Mouse (Mus musculus) neural tube, embryonic 12.5 days (tissue): ENCODE results near the gene Nat8f4. TPM values are rescaled to one million over a fixed set of nuclear protein-coding genes. Genes with fewer than 3 reads are reported as not detected.
"Not testable (repeated sequence)": the region's sequence is repeated elsewhere in the genome, so short reads cannot be mapped to it uniquely, and the experiment has no call there.

Experiments used
- ATAC-seq: fragments of 200-750 bp; cut with Nextera tagmentation; 2 replicates; pipeline ENCODE4 v1.8.0; 2017; ENCODE audit warnings: low read depth, mild to moderate bottlenecking, moderate TSS enrichment, moderate library complexity; ENCODE audit not compliant: low FRiP score
- H3K27ac ChIP-seq: fragments of 300-500 bp; sonication (generic); 2 replicates; pipeline ENCODE4 v1.5.1; 2016
- H3K27me3 ChIP-seq: fragments of 300-500 bp; sonication (generic); replicated peaks from 2 replicates; pipeline ENCODE4 v1.6.1; 2016; ENCODE audit warnings: mild to moderate bottlenecking
- H3K36me3 ChIP-seq: fragments of 300-500 bp; sonication (generic); 2 replicates; pipeline ENCODE4 v1.6.1; 2016; ENCODE audit warnings: mild to moderate bottlenecking
- H3K4me1 ChIP-seq: fragments of 300-500 bp; sonication (generic); 2 replicates; pipeline ENCODE4 v1.6.1; 2016
- H3K4me2 ChIP-seq: fragments of 300-500 bp; sonication (generic); replicated peaks from 2 replicates; pipeline ENCODE4 v1.6.1; 2016; ENCODE audit warnings: mild to moderate bottlenecking
- H3K4me3 ChIP-seq: fragments of 300-500 bp; sonication (generic); 2 replicates; pipeline ENCODE4 v1.5.1; 2016
- H3K9ac ChIP-seq: fragments of 300-500 bp; sonication (generic); 2 replicates; pipeline ENCODE4 v1.6.1; 2016; ENCODE audit warnings: mild to moderate bottlenecking
- H3K9me3 ChIP-seq: fragments of 300-500 bp; sonication (generic); 2 replicates; pipeline ENCODE4 v1.6.1; 2016; ENCODE audit warnings: mild to moderate bottlenecking
- WGBS: fragments of 180-500 bp; shearing (Covaris S2); methylation state at CpG from one replicate; pipeline ENCODE4 v1.1.7; 2016; 5-methylcytosine and 5-hydroxymethylcytosine counted together
- polyA plus RNA-seq: library from polyadenylated mRNA; unstranded; fragments of >200 nt; fragmentation: Nextera tagmentation; extraction: Ambion mirVana; gene quantifications from 2 replicates; pipeline ENCODE4 v1.2.1, GENCODE M21; 2016

The Nat8f4 gene
- 4.6 TPM in 2 replicates for polyA plus RNA-seq

- H3K27ac ChIP-seq, H3K27me3 ChIP-seq, H3K4me1 ChIP-seq, H3K9ac ChIP-seq, H3K36me3 ChIP-seq, H3K9me3 ChIP-seq: not testable (repeated sequence)
- Histone ChIP-seq H3K4me2 (peak within 1 kb of the TSS; percentile 49), H3K4me3 (peak within 1 kb of the TSS; percentile 27; the same call in 1 of the 2 replicates)
- ATAC-seq = peak; percentile 29; the same call in 1 of the 2 replicates
- 14% methylated on average over 20 of the region's 20 CpGs for WGBS
Observed at GRCm38 (mm10) chr6:85904642-85905061, at the start of gene Nat8f4. TSS of gene Nat8f4 (minus strand) at chr6:85904884.

- no peaks in the 10 kb centered on the region for H3K9me3 ChIP-seq
- H3K27ac ChIP-seq = no peak overlapping the region
- WGBS = 92% methylated on average over 6 of the region's 6 CpGs
- no peak for ATAC-seq
- no peaks in the 10 kb centered on the region for H3K4me1 ChIP-seq
- no peaks in the 10 kb centered on the region for H3K27me3 ChIP-seq
- no peak overlapping the region for H3K4me2 ChIP-seq
- no peak overlapping the region for H3K4me3 ChIP-seq
- H3K9ac ChIP-seq = no peak overlapping the region
- H3K36me3 ChIP-seq = peaks cover 87% of the 10 kb centered on the region
Observed at GRCm38 (mm10) chr6:85948549-85948948, 43.9 kb upstream of the Nat8f4 start.

- Histone ChIP-seq H3K4me2 (no peak overlapping the region), H3K4me3 (no peak overlapping the region), H3K27ac (no peak overlapping the region), H3K9me3 (no peaks in the 10 kb centered on the region), H3K27me3 (no peaks in the 10 kb centered on the region), H3K4me1 (no peaks in the 10 kb centered on the region), H3K36me3 (peaks cover 45% of the 10 kb centered on the region), H3K9ac (no peak overlapping the region)
- 95% methylated on average over 3 of the region's 3 CpGs for WGBS
- no peak for ATAC-seq
Observed at GRCm38 (mm10) chr6:85942469-85942868, 37.8 kb upstream of the Nat8f4 start.

GRCm38 (mm10) chr6:85938701-85939100, 34.0 kb upstream of the Nat8f4 start:
- Histone ChIP-seq H3K4me2 (no peak overlapping the region), H3K9me3 (no peaks in the 10 kb centered on the region), H3K27ac (no peak overlapping the region), H3K4me3 (no peak overlapping the region), H3K9ac (no peak overlapping the region), H3K27me3 (no peaks in the 10 kb centered on the region), H3K36me3 (peaks cover 11% of the 10 kb centered on the region), H3K4me1 (no peaks in the 10 kb centered on the region)
- ATAC-seq = no peak
- WGBS = 80% methylated on average over 10 of the region's 10 CpGs

GRCm38 (mm10) chr6:85936508-85937465, 32.1 kb upstream of the Nat8f4 start:
- H3K36me3 ChIP-seq = 0 out of 2 replicates have a peak, but pooled peaks cover 10% of the 10 kb centered on the region
- peak overlapping the region; percentile 45 for H3K4me3 ChIP-seq
- H3K27ac ChIP-seq, H3K4me1 ChIP-seq, H3K9me3 ChIP-seq, H3K27me3 ChIP-seq: not testable (repeated sequence)
- WGBS = 2% methylated on average over 50 of the region's 50 CpGs
- peak overlapping the region; percentile 46 for H3K9ac ChIP-seq
- peak overlapping the region; percentile 55 for H3K4me2 ChIP-seq
- peak; percentile 94 for ATAC-seq

- no peaks in the 10 kb centered on the region for H3K9me3 ChIP-seq
- 73% methylated on average over 3 of the region's 3 CpGs for WGBS
- no peak overlapping the region for H3K9ac ChIP-seq
Observed at GRCm38 (mm10) chr6:85935646-85936045, 31.0 kb upstream of the Nat8f4 start.

GRCm38 (mm10) chr6:85934047-85934446, 29.4 kb upstream of the Nat8f4 start:
- Histone ChIP-seq H3K4me1 (no peaks in the 10 kb centered on the region), H3K9ac (no peak overlapping the region), H3K4me3 (no peak overlapping the region), H3K9me3 (no peaks in the 10 kb centered on the region), H3K36me3 (peaks cover 29% of the 10 kb centered on the region; the same call in 1 of the 2 replicates), H3K4me2 (no peak overlapping the region), H3K27me3 (no peaks in the 10 kb centered on the region), H3K27ac (no peak overlapping the region)
- no peak for ATAC-seq
- 79% methylated on average over 8 of the region's 8 CpGs for WGBS

More at GRCm38 (mm10) chr6:85935646-85936045, 31.0 kb upstream of the Nat8f4 start:
- no peak overlapping the region for H3K4me3 ChIP-seq
- H3K4me1 ChIP-seq = no peaks in the 10 kb centered on the region
- H3K27me3 ChIP-seq = no peaks in the 10 kb centered on the region
- H3K4me2 ChIP-seq = no peak overlapping the region
- ATAC-seq = no peak
- no peak overlapping the region for H3K27ac ChIP-seq
- 0 out of 2 replicates have a peak, but pooled peaks cover 14% of the 10 kb centered on the region for H3K36me3 ChIP-seq

GRCm38 (mm10) chr6:85929312-85929711, 24.6 kb upstream of the Nat8f4 start:
- Histone ChIP-seq H3K27ac (no peak overlapping the region), H3K4me3 (no peak overlapping the region), H3K9me3 (no peaks in the 10 kb centered on the region), H3K9ac (no peak overlapping the region), H3K27me3 (no peaks in the 10 kb centered on the region), H3K36me3 (peaks cover 68% of the 10 kb centered on the region), H3K4me1 (no peaks in the 10 kb centered on the region), H3K4me2 (no peak overlapping the region)
- ATAC-seq = no peak
- WGBS = 75% methylated on average over 1 of the region's 1 CpGs

GRCm38 (mm10) chr6:85927476-85928464, 23.1 kb upstream of the Nat8f4 start:
- Histone ChIP-seq H3K27me3 (no peaks in the 10 kb centered on the region), H3K4me1 (no peaks in the 10 kb centered on the region), H3K36me3 (peaks cover 66% of the 10 kb centered on the region), H3K9me3 (no peaks in the 10 kb centered on the region), H3K9ac (no peak overlapping the region), H3K4me3 (no peak overlapping the region), H3K4me2 (no peak overlapping the region), H3K27ac (no peak overlapping the region)
- no peak for ATAC-seq
- WGBS = 91% methylated on average over 9 of the region's 9 CpGs

- Histone ChIP-seq H3K4me1 (no peaks in the 10 kb centered on the region), H3K9ac (no peak overlapping the region), H3K27ac (no peak overlapping the region), H3K9me3 (no peaks in the 10 kb centered on the region), H3K27me3 (no peaks in the 10 kb centered on the region), H3K4me3 (no peak overlapping the region), H3K4me2 (no peak overlapping the region), H3K36me3 (peaks cover 61% of the 10 kb centered on the region)
- no peak for ATAC-seq
- WGBS = 82% methylated on average over 1 of the region's 1 CpGs
Observed at GRCm38 (mm10) chr6:85926709-85927108, 22.0 kb upstream of the Nat8f4 start.

GRCm38 (mm10) chr6:85923643-85924042, 19.0 kb upstream of the Nat8f4 start:
- WGBS = 95% methylated on average over 1 of the region's 1 CpGs
- Histone ChIP-seq H3K4me1 (no peaks in the 10 kb centered on the region), H3K27me3 (no peaks in the 10 kb centered on the region), H3K9me3 (no peaks in the 10 kb centered on the region), H3K9ac (no peak overlapping the region), H3K36me3 (peaks cover 39% of the 10 kb centered on the region), H3K4me2 (no peak overlapping the region), H3K27ac (no peak overlapping the region), H3K4me3 (no peak overlapping the region)
- ATAC-seq = no peak

- Histone ChIP-seq H3K4me2 (no peak overlapping the region), H3K9ac (no peak overlapping the region), H3K4me3 (no peak overlapping the region), H3K9me3 (no peaks in the 10 kb centered on the region), H3K27me3 (no peaks in the 10 kb centered on the region), H3K4me1 (peaks cover 11% of the 10 kb centered on the region), H3K36me3 (peaks cover 3% of the 10 kb centered on the region; the same call in 1 of the 2 replicates), H3K27ac (no peak overlapping the region)
- ATAC-seq = no peak
- 94% methylated on average over 4 of the region's 4 CpGs for WGBS
Observed at GRCm38 (mm10) chr6:85919401-85919800, 14.7 kb upstream of the Nat8f4 start.
